Mouse (Mus musculus): ENCODE measurements around the gene Nmt1.

GRCm38 (mm10) chr11:103096979-103097894, 69.2 kb downstream of the Nmt1 start:
- TF ChIP-seq CTCF (IDR thresholded peaks at IDR 0.05; ENCODE audit: borderline replicate concordance, insufficient read depth, low read length) (no peak), POLR2A (IDR thresholded peaks at IDR 0.05; ENCODE audit: low read depth, low read length) (no peak)

All from embryonic fibroblast, embryonic 13.5 days (primary cell).